Mouse (Mus musculus) kidney, adult 2 months (tissue): ENCODE results near the gene Gm11214.

Source experiments
- CTCF ChIP-seq: fragments of 200-500 bp; conservative IDR thresholded peaks from 2 replicates; pipeline ENCODE4 v1.5.1; 2011; ENCODE audit warnings: low read depth, mild to moderate bottlenecking, control low read depth, low read length, moderate library complexity, mixed read lengths; ENCODE audit not compliant: insufficient read depth, insufficient read length
- POLR2A ChIP-seq: fragments of 200-500 bp; IDR thresholded peaks from one replicate; pipeline ENCODE4 v1.6.1; 2011; ENCODE audit warnings: low read depth, low read length, control low read depth

DNA sequence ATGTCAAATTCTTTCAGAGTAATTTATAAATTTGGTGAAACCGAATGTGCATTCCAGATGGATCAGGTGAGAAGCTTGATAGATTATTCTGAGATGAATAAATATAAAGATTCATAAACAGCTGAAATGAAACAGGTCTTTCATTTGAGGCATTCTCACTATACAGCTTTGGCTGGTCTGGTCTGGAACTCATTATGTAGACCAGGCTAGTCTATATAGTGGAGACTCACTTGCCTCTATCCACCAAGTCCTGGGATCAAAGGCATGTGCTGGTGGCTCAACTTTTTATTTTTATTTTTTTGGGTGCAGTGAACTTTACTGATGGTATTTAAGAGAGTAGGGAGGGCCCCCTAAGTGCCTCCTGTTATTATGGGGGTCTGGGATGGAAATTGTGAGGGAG lies 1.3 kb downstream of the Gm11214 start:
- no peak for TF ChIP-seq CTCF
- TF ChIP-seq POLR2A: no peak
